Mouse (Mus musculus) bone marrow macrophage, adult 2 months (primary cell): ENCODE measurements around the gene Spsb1.

Experiments
- CTCF ChIP-seq: IDR thresholded peaks from 2 replicates; pipeline ENCODE4 v1.5.1; 2012; ENCODE audit warnings: low read depth, mild to moderate bottlenecking, low read length, moderate library complexity
- POLR2A ChIP-seq: IDR thresholded peaks from 2 replicates; pipeline ENCODE4 v1.6.1; 2012; ENCODE audit warnings: mild to moderate bottlenecking, low read depth, low read length, borderline replicate concordance

DNA sequence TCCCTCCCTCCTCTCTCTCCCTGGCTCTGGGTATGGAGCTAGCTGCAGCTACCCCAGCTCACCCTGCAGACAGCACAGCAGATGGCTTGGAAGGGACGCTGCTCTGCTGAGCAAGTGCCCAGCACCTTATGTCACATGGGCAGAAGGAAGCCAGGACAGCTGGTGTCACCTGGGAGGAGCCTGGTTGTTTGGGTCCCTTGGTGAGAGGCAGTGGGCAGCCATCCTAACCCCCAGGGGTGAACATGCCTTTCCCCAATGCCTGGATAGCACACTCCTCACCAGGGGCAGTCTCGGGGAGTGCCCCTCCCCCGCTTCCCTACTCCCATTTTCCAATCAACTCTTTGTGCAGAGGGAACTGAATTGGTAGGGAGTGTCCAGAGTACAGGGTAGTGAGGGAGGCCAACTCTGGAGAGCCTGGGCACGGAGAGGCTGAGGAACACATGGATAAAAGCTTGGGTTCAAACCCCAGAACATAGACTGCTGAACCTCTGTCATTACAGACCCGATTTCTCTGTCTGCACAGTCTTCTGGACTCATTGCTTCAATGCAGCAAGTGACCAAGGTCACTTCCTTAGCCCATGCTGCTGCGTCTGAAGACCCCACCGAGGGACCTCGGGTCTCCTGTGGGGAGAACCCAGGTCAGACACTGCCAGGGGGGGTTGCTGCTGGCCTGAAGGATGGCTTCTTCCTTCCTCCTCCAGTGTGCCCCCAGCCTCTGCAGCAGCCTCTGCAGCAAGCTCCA is 35.5 kb upstream of the Spsb1 start:
- no peak for TF ChIP-seq POLR2A
- no peak for TF ChIP-seq CTCF
